Mouse (Mus musculus) intestine, embryonic 14.5 days (tissue): ENCODE results near the gene Gm3646. TPM values are rescaled to one million over a fixed set of nuclear protein-coding genes. Genes with fewer than 3 reads are reported as not detected.
A peak's percentile ranks its signal among the peaks of the same experiment; 100 is the strongest.

Experiments
- ATAC-seq: fragments of 200-750 bp; cut with Nextera tagmentation; replicated peaks from 2 replicates; pipeline ENCODE4 v1.8.0; 2017; ENCODE audit warnings: low read depth, moderate number of reproducible peaks, moderate TSS enrichment, moderate library complexity; ENCODE audit not compliant: low FRiP score, low TSS enrichment
- DNase-seq: peaks from one replicate; pipeline ENCODE4 v3.0.0-alpha.2; 2018; ENCODE audit warnings: low spot score
- H3K27ac ChIP-seq: fragments of 300-500 bp; sonication (generic); 2 replicates; pipeline ENCODE4 v1.5.1; 2014; ENCODE audit warnings: low read depth, mild to moderate bottlenecking, control low read depth
- H3K27me3 ChIP-seq: fragments of 300-500 bp; sonication (generic); replicated peaks from 2 replicates; pipeline ENCODE4 v1.6.1; 2014; ENCODE audit warnings: low read length, control low read depth; ENCODE audit not compliant: control insufficient read depth, insufficient read depth
- H3K36me3 ChIP-seq: fragments of 300-500 bp; sonication (generic); 2 replicates; pipeline ENCODE4 v1.6.1; 2014; ENCODE audit warnings: low read length, control low read depth; ENCODE audit not compliant: control insufficient read depth, insufficient read depth
- H3K4me1 ChIP-seq: fragments of 300-500 bp; sonication (generic); replicated peaks from 2 replicates; pipeline ENCODE4 v1.6.1; 2014; ENCODE audit warnings: low read length, control low read depth, mixed read lengths; ENCODE audit not compliant: control insufficient read depth, insufficient read depth
- H3K4me2 ChIP-seq: fragments of 300-500 bp; sonication (generic); 2 replicates; pipeline ENCODE4 v1.6.1; 2014; ENCODE audit warnings: low read length
- H3K4me3 ChIP-seq: fragments of 300-500 bp; sonication (generic); 2 replicates; pipeline ENCODE4 v1.5.1; 2014; ENCODE audit warnings: low read depth, low read length, control low read depth, mixed read lengths
- H3K9ac ChIP-seq: fragments of 300-500 bp; sonication (generic); 2 replicates; pipeline ENCODE4 v1.6.1; 2014; ENCODE audit warnings: mild to moderate bottlenecking, low read length
- H3K9me3 ChIP-seq: fragments of 300-500 bp; sonication (generic); 2 replicates; pipeline ENCODE4 v1.6.1; 2016; ENCODE audit warnings: low read length, control low read depth; ENCODE audit not compliant: control insufficient read depth
- WGBS: fragments of 180-500 bp; shearing (Covaris S2); extraction: QIAGEN DNeasy Blood & Tissue Kit; methylation state at CpG from one replicate; pipeline ENCODE4 v1.1.7; 2014; 5-methylcytosine and 5-hydroxymethylcytosine counted together
- polyA plus RNA-seq: library from polyadenylated mRNA; unstranded; fragments of >200 nt; fragmentation: Nextera tagmentation; extraction: Ambion mirVana; gene quantifications from 2 replicates; pipeline ENCODE4 v1.2.1, GENCODE M21; 2014

The Gm3646 gene
- not detected in 2 replicates for polyA plus RNA-seq

DNA sequence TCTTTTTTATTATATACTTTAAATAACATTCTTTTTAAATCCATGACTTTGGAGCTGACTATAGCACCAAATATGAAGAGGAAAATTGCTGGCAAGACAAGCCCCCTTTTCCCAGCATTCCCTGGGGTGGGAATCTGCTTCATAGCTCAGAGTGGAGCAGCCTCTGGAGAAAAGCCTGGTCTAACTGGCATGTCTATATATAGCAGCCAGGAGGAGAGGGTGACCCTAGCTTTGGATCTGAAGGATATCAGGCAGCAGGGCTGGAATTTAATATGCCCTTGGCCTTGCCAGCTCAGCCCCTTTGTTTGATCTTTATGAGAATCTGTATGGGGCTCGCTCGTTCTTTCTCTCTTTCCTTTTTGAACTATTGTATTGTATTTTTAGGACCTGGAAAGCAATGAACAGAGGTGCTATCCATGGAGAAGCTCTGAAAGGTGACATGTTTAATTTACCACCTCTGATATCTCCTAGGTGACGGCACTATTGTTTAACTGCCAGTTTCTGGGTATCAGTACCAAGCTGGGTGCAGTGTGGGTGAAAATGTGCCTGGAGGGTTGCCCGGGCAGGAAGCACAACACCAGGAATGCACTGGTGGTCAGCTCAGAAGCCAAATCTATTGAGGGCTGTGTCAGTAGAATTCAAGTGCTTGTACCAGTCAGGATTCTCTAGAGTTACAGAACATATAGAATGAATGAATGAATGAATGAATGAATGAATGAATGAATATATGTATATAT is at the start of gene Gm3646:
TSS of gene Gm3646 (minus strand) at position 90 of the 737 bp plus-strand sequence.
- WGBS, result 69% methylated on average over 4 of the region's 4 CpGs
- Histone ChIP-seq H3K27ac (no peak within 1 kb of the TSS), H3K9me3 (no peaks in the 10 kb centered on the region), H3K4me1 (no peaks in the 10 kb centered on the region), H3K27me3 (no peaks in the 10 kb centered on the region), H3K4me3 (no peak within 1 kb of the TSS), H3K36me3 (no peaks in the 10 kb centered on the region), H3K9ac (no peak within 1 kb of the TSS), H3K4me2 (no peak within 1 kb of the TSS)
- ATAC-seq (no peak), DNase-seq (no peak)

DNA sequence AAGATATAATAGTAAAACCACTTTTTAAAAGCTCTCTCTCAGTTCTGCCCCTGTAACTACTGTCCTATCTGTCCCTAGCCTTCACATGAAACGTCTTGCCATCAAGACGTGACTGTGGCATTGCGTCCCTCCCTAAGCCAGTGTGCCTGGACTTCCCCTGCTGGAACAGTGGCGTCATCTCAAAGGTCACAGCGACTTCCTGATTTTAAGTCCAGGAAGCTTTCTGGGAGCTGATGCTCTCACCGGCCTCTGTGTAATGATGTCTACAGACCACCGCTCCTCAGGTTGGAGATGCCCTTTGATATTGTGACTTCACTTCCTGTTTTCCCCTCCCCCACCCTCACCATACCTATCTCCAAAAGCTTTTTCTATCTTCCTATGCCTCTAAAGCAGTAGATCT is 41.9 kb upstream of the Gm3646 start:
- no peak overlapping the region for H3K9ac ChIP-seq
- ATAC-seq, result no peak
- H3K27ac ChIP-seq, result no peak overlapping the region
- no peak overlapping the region for H3K4me2 ChIP-seq
- DNase-seq, result no peak
- H3K9me3 ChIP-seq, result no peaks in the 10 kb centered on the region
- H3K4me3 ChIP-seq, result no peak overlapping the region
- H3K4me1 ChIP-seq, result 0 out of 2 replicates have a peak, but pooled peaks cover 3% of the 10 kb centered on the region
- WGBS, result 76% methylated on average over 7 of the region's 7 CpGs
- no peaks in the 10 kb centered on the region for H3K36me3 ChIP-seq
- no peaks in the 10 kb centered on the region for H3K27me3 ChIP-seq

DNA sequence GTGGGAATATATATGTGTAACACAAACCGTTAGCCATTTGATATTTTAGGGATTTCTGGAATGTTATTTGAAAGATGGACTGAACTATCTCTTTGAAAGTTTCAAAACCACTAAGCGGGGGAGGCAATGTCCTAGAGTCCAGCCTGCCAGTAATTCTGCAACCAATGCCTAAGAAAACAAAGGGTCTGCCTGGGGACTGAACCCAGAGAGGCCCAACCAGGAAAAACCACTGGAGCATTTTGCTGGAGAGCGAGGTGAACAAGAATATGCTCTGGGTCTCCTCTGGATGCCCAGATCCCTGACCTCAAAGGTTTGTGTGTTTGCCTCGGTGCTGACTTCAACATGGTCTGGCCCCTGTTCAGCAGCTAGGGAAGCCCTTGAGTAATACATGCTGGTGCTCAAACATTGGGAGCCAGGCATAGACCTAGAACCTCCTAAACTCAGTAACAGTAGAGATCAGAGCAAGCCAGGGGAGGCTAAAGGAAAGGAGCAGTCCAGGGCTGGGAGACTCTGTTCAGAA is 41.0 kb upstream of the Gm3646 start:
- Histone ChIP-seq H3K4me1 (0 out of 2 replicates have a peak, but pooled peaks cover 3% of the 10 kb centered on the region), H3K4me2 (no peak overlapping the region), H3K27ac (no peak overlapping the region), H3K9me3 (no peaks in the 10 kb centered on the region), H3K36me3 (no peaks in the 10 kb centered on the region), H3K27me3 (no peaks in the 10 kb centered on the region), H3K4me3 (no peak overlapping the region), H3K9ac (no peak overlapping the region)
- WGBS, result 68% methylated on average over 4 of the region's 4 CpGs
- no peak for DNase-seq
- no peak for ATAC-seq

DNA sequence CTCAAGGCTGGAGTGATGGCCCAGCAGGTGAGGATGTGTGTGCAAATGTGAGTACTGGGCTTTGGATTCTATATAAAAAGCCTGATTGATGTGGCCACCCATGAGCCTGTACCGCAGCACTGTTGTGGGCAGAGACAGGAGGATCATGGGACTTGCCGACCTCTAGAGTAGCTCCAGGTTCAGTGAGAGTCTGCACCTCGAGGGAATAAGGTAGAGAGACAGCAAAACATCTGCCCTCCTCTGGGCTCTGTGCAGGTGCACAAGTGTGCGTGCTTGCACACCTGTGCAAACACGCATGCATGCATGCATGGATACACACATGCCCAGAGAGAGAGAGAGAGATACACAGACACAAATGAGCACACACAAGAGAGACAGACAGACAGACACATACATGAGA is 38.2 kb upstream of the Gm3646 start:
- no peak overlapping the region for H3K4me2 ChIP-seq
- no peaks in the 10 kb centered on the region for H3K27me3 ChIP-seq
- no peak for ATAC-seq
- H3K9ac ChIP-seq, result no peak overlapping the region
- H3K36me3 ChIP-seq, result no peaks in the 10 kb centered on the region
- peaks cover 3% of the 10 kb centered on the region; the same call in 1 of the 2 replicates for H3K4me1 ChIP-seq
- H3K4me3 ChIP-seq, result no peak overlapping the region
- H3K9me3 ChIP-seq, result no peaks in the 10 kb centered on the region
- H3K27ac ChIP-seq, result no peak overlapping the region
- 84% methylated on average over 5 of the region's 5 CpGs for WGBS
- DNase-seq, result no peak

DNA sequence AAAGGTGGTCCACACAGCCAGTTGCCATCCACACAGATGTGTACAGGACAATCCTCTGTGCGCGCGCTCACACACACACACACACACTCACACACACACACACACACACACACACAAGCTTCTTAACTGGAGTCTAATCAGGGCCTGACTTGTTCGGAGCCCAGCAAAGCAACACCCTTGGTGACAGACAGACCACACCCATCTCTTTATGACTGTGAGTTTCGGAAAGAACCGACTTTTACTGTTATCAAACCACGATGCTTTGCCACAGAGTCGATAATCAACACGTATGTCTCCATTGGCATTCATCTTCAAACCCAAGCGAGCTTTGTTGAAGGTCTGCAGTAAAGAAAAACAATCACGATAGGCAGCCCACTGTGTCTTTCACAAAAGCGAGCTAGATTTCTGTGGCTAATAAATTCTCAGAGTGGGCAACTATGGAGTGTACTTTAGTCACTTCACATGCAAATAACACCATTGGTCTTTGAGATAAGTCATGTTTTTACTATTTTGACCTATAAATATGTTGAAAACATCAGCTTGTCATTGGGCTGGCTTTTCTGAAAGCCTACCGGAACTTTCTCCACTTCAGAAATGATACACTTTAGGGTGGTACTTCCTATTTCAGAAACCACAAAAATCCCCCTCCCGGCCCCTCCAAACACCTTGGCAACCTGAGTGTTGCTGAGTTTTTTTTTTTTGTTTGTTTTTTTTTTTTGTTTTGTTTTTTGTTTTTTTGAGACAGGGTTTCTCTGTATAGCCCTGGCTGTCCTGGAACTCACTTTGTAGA is 37.3 kb upstream of the Gm3646 start:
- no peak for DNase-seq
- Histone ChIP-seq H3K36me3 (no peaks in the 10 kb centered on the region), H3K9ac (no peak overlapping the region), H3K9me3 (no peaks in the 10 kb centered on the region), H3K27ac (no peak overlapping the region), H3K4me2 (no peak overlapping the region), H3K27me3 (no peaks in the 10 kb centered on the region), H3K4me3 (no peak overlapping the region), H3K4me1 (peaks cover 3% of the 10 kb centered on the region; the same call in 1 of the 2 replicates)
- ATAC-seq, result no peak
- 82% methylated on average over 14 of the region's 14 CpGs for WGBS

DNA sequence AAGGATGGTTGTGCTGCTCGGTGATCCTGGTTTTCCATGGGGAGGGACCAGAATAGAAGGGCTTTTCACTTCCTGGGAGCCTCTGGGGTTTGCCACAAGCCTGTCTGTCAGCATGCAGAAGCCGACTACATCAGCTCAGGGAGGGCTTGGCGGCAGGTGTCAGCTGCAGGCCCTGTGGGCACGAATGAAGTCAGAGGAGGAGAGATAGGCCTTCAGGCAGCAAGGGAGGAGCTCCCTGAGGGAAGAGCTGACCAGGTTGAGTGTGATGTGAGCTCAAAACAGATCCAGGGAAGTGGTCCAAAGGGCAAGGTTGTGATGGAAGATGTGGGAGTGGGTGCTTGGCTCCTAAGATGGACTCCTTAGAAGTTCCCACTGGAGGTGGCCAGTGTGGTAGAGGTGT is 35.7 kb upstream of the Gm3646 start:
- no peak overlapping the region for H3K4me3 ChIP-seq
- no peaks in the 10 kb centered on the region for H3K9me3 ChIP-seq
- ATAC-seq (no peak), DNase-seq (no peak)
- H3K27ac ChIP-seq, result no peak overlapping the region
- no peaks in the 10 kb centered on the region; the same call in 1 of the 2 replicates for H3K4me1 ChIP-seq
- 76% methylated on average over 4 of the region's 4 CpGs for WGBS
- H3K9ac ChIP-seq, result no peak overlapping the region
- no peaks in the 10 kb centered on the region for H3K36me3 ChIP-seq
- no peak overlapping the region for H3K4me2 ChIP-seq
- no peaks in the 10 kb centered on the region for H3K27me3 ChIP-seq

DNA sequence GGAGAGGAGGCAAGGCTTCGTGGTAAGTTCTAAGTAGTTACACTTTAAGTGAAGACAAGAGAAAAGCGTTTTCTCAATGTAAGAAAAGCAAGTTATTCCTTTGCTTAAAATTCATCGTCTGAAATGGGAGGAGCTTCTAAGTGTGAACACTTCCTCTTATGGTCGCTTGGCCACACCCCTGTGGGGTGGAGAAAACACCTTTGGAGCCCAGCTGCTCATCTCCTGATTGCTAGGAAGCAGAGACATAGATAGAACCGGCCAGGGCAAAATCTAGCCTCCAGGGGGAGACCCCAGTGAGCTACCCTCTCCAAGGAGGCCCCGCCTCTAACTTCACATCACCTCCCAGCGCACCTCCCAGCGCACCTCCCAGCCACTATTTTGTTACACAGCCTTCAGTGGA is 34.7 kb upstream of the Gm3646 start:
- Histone ChIP-seq H3K27me3 (no peaks in the 10 kb centered on the region), H3K9me3 (no peaks in the 10 kb centered on the region), H3K4me2 (no peak overlapping the region), H3K27ac (no peak overlapping the region), H3K4me3 (no peak overlapping the region), H3K4me1 (no peaks in the 10 kb centered on the region; the same call in 1 of the 2 replicates), H3K9ac (no peak overlapping the region), H3K36me3 (no peaks in the 10 kb centered on the region)
- WGBS, result 62% methylated on average over 8 of the region's 8 CpGs
- no peak for DNase-seq
- no peak for ATAC-seq

DNA sequence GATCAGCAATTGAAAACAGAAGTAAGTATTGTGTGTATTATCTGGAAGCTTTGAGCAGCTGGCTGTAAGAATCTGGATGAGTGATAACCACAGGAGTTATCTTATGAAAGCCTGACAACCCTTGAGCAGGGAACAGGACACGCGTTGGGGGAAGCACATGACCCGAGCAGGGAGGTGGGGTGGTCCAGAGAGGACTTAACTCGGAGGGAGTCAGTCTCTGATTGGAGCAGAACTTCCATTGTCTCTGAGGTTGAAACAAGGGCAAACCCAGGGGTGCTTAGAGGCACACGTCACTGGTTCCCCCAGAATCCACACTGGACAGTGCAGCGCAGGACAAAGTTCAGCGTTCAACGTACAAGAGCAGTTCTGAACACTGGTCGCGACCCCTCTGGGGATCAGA is 34.1 kb upstream of the Gm3646 start:
- DNase-seq, result no peak
- no peak overlapping the region for H3K4me2 ChIP-seq
- 60% methylated on average over 10 of the region's 10 CpGs for whole genome bisulfite sequencing
- no peaks in the 10 kb centered on the region; the same call in 1 of the 2 replicates for H3K4me1 ChIP-seq
- peak; percentile 47; the same call in 1 of the 2 replicates for ATAC-seq
- H3K27me3 ChIP-seq, result no peaks in the 10 kb centered on the region
- H3K4me3 ChIP-seq, result no peak overlapping the region
- H3K9ac ChIP-seq, result no peak overlapping the region
- no peaks in the 10 kb centered on the region for H3K9me3 ChIP-seq
- H3K36me3 ChIP-seq, result no peaks in the 10 kb centered on the region
- H3K27ac ChIP-seq, result no peak overlapping the region
